Mouse (Mus musculus): ENCODE measurements around the gene Trip4. TPM values are rescaled to one million over a fixed set of nuclear protein-coding genes. Genes with fewer than 3 reads are reported as not detected.
"Not testable (repeated sequence)": the region's sequence is repeated elsewhere in the genome, so short reads cannot be mapped to it uniquely, and the experiment has no call there.

Trip4 gene
- polyA plus RNA-seq, 1 experiment from 2014 or later: 39.0 TPM

GRCm38 (mm10) chr9:65791106-65791505 is 117.5 kb downstream of the Trip4 start:
- ATAC-seq (ENCODE audit: low FRiP score, low read depth): no peak
- H3K36me3 ChIP-seq: peaks cover 18% of the 10 kb centered on the region
- H3K4me2 ChIP-seq (replicated peaks): no peak overlapping the region
- H3K9ac ChIP-seq: no peak overlapping the region
- H3K27me3 ChIP-seq (replicated peaks): no peaks in the 10 kb centered on the region
- no peaks in the 10 kb centered on the region for H3K9me3 ChIP-seq
- WGBS: 73% methylated on average over 4 of the region's 4 CpGs
- H3K27ac ChIP-seq: no peak overlapping the region
- H3K4me3 ChIP-seq: no peak overlapping the region
- H3K4me1 ChIP-seq: peaks cover 47% of the 10 kb centered on the region

GRCm38 (mm10) chr9:65789788-65790187 is 118.8 kb downstream of the Trip4 start:
- WGBS: 92% methylated on average over 3 of the region's 3 CpGs
- H3K9me3 ChIP-seq: no peaks in the 10 kb centered on the region
- H3K27ac ChIP-seq: no peak overlapping the region
- no peak overlapping the region for H3K4me3 ChIP-seq
- H3K4me2 ChIP-seq (replicated peaks): no peak overlapping the region
- no peaks in the 10 kb centered on the region for H3K27me3 ChIP-seq (replicated peaks)
- peaks cover 14% of the 10 kb centered on the region for H3K36me3 ChIP-seq
- ATAC-seq (ENCODE audit: low FRiP score, low read depth): no peak
- H3K9ac ChIP-seq: no peak overlapping the region
- H3K4me1 ChIP-seq: peaks cover 42% of the 10 kb centered on the region

- Histone ChIP-seq H3K4me2 (replicated peaks) (no peak overlapping the region), H3K27me3 (replicated peaks) (no peaks in the 10 kb centered on the region), H3K27ac (no peak overlapping the region), H3K9me3 (no peaks in the 10 kb centered on the region), H3K36me3 (0 out of 2 replicates have a peak, but pooled peaks cover 1% of the 10 kb centered on the region), H3K9ac (no peak overlapping the region), H3K4me1 (peaks cover 32% of the 10 kb centered on the region), H3K4me3 (no peak overlapping the region)
- WGBS: 88% methylated on average over 4 of the region's 4 CpGs
- ATAC-seq (ENCODE audit: low FRiP score, low read depth): no peak
Measured at GRCm38 (mm10) chr9:65788556-65788955, 120.0 kb downstream of the Trip4 start.

- Histone ChIP-seq H3K27ac (peak overlapping the region; percentile 6; the same call in 1 of the 2 replicates), H3K9me3 (no peaks in the 10 kb centered on the region), H3K36me3 (no peaks in the 10 kb centered on the region), H3K9ac (no peak overlapping the region), H3K4me2 (replicated peaks) (no peak overlapping the region), H3K4me1 (peaks cover 34% of the 10 kb centered on the region), H3K4me3 (no peak overlapping the region), H3K27me3 (replicated peaks) (no peaks in the 10 kb centered on the region)
- ATAC-seq (ENCODE audit: low FRiP score, low read depth): no peak
- WGBS: 86% methylated on average over 4 of the region's 4 CpGs
Measured at GRCm38 (mm10) chr9:65787829-65788344, 120.7 kb downstream of the Trip4 start.

- WGBS: 51% methylated on average over 8 of the region's 8 CpGs
- H3K27me3 ChIP-seq (replicated peaks): no peaks in the 10 kb centered on the region
- no peak overlapping the region for H3K9ac ChIP-seq
- no peaks in the 10 kb centered on the region for H3K9me3 ChIP-seq
- H3K4me3 ChIP-seq: no peak overlapping the region
- 0 out of 2 replicates have a peak overlapping the region, but pooled peaks have one; percentile 7 for H3K4me2 ChIP-seq (replicated peaks)
- H3K4me1 ChIP-seq: peaks cover 33% of the 10 kb centered on the region
- peak overlapping the region; percentile 6; the same call in 1 of the 2 replicates for H3K27ac ChIP-seq
- peak; percentile 33; the same call in 1 of the 2 replicates for ATAC-seq (ENCODE audit: low FRiP score, low read depth)
- H3K36me3 ChIP-seq: no peaks in the 10 kb centered on the region
Measured at GRCm38 (mm10) chr9:65786885-65787787, 121.5 kb downstream of the Trip4 start.

- H3K4me3 ChIP-seq: no peak overlapping the region
- no peaks in the 10 kb centered on the region for H3K36me3 ChIP-seq
- no peaks in the 10 kb centered on the region for H3K9me3 ChIP-seq
- no peaks in the 10 kb centered on the region for H3K27me3 ChIP-seq (replicated peaks)
- no peak for ATAC-seq (ENCODE audit: low FRiP score, low read depth)
- peaks cover 24% of the 10 kb centered on the region for H3K4me1 ChIP-seq
- no peak overlapping the region for H3K4me2 ChIP-seq (replicated peaks)
- H3K9ac ChIP-seq: no peak overlapping the region
- no peak overlapping the region for H3K27ac ChIP-seq
- WGBS: 77% methylated on average over 4 of the region's 4 CpGs
Measured at GRCm38 (mm10) chr9:65785772-65786368, 122.7 kb downstream of the Trip4 start.

- not testable (repeated sequence) for H3K4me2 ChIP-seq (replicated peaks); H3K4me3 ChIP-seq; H3K36me3 ChIP-seq; H3K27ac ChIP-seq; ATAC-seq (ENCODE audit: low FRiP score, low read depth); H3K9ac ChIP-seq; H3K27me3 ChIP-seq (replicated peaks); H3K9me3 ChIP-seq
- 84% methylated on average over 3 of the region's 3 CpGs for WGBS
- peaks cover 27% of the 10 kb centered on the region for H3K4me1 ChIP-seq
Measured at GRCm38 (mm10) chr9:65779619-65780018, 129.0 kb downstream of the Trip4 start.

Other genes with a start within 250 kb of the Trip4 start
- gene Oaz2, start 240.8 kb downstream of the Trip4 start, polyA plus RNA-seq (2016; fragmentation: Nextera tagmentation; extraction: Ambion mirVana): 331 and 337 TPM in 2 replicates
- gene Zfp609, start 81.2 kb downstream of the Trip4 start, polyA plus RNA-seq (2016; fragmentation: Nextera tagmentation; extraction: Ambion mirVana): 12.1 and 12.8 TPM in 2 replicates
- gene Pclaf, start 18.6 kb downstream of the Trip4 start, polyA plus RNA-seq (2016; fragmentation: Nextera tagmentation; extraction: Ambion mirVana): 125 and 146 TPM in 2 replicates
- 22.3 and 23.0 TPM in 2 replicates for gene Csnk1g1, start 130 bp upstream of the Trip4 start, polyA plus RNA-seq (2016; fragmentation: Nextera tagmentation; extraction: Ambion mirVana)
- gene Ppib, start 151.4 kb upstream of the Trip4 start, polyA plus RNA-seq (2016; fragmentation: Nextera tagmentation; extraction: Ambion mirVana): 452 and 475 TPM in 2 replicates
- gene Snx22, start 160.9 kb upstream of the Trip4 start, polyA plus RNA-seq (2016; fragmentation: Nextera tagmentation; extraction: Ambion mirVana): 4.2 and 4.7 TPM in 2 replicates
- 106 and 109 TPM in 2 replicates for gene Snx1, start 217.8 kb upstream of the Trip4 start, polyA plus RNA-seq (2016; fragmentation: Nextera tagmentation; extraction: Ambion mirVana)
- 107 and 115 TPM in 2 replicates for gene Ciao2a, start 217.8 kb upstream of the Trip4 start, polyA plus RNA-seq (2016; fragmentation: Nextera tagmentation; extraction: Ambion mirVana)
- gene Dapk2, start 249.4 kb upstream of the Trip4 start, polyA plus RNA-seq (2016; fragmentation: Nextera tagmentation; extraction: Ambion mirVana): 2.4 and 2.6 TPM in 2 replicates

Measured in neural tube, embryonic 12.5 days (tissue).